ENCODE assay signal across 14 mouse cellular contexts in the genomic region with DNA sequence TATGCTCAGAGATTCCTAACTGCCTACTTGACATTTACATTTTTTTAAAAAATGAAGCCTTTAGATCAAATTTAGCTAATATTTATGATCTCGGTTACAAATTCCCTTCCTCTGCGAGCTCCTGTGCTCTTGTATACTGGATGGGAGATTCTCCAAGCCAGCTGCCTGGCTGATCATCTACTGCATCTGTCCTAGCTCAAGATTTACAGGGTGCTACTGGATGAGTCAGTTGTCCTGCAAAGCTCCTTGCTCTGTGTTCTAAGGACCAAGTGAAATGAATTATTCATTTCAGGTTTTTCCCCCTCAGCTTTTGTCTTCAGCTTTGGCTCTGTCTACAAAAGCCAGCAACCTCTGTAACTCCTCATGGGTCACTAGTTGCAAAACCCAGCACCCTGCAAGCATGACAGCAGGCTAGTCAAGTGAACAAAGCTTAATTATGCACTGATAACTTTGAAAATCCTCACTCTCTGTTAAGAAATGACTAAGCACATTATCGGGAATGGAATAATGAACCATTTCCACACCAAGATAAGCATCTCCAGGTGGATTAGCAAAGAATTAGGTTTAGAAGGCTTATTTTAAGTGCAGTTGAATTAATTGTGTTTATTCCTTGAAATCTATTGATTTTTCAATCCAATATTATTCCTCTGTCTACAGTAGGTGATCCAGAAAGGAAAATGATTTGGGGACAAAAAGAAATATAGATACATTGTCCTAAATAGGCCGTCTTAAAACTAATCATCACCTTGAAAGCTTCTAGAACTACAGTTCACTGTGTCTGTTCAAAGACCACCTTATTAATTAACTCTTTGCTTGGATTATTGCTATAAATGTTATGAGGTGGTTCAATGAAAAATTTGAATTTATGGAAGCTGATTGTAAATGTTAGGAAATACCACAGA.
DNase-seq lines count a peak whose midpoint lies in the region; ATAC-seq and TF ChIP-seq lines count a peak whose summit lies in the region.
"Had no signal": no experiment of that assay in that cellular context is flagged by ENCODE, and none has a peak within 500 bp of the region (broad histone marks: within the 10 kb centered on the region; RNA-seq: fewer than 3 reads in every experiment).

No protein-coding gene starts in this region.

- TF ChIP-seq POLR2A in brain, embryonic 14.5 days (IDR thresholded peaks at IDR 0.05; ENCODE audit: borderline replicate concordance, extremely low read depth, insufficient read depth, insufficient read length, poor library complexity, severe bottlenecking): no peak

- no peak overlapping the region for H3K27ac ChIP-seq in forebrain, embryonic 12.5 days
- no peak overlapping the region for H3K27ac ChIP-seq in forebrain, embryonic 16.5 days (ENCODE audit: low read length)
- H3K27ac ChIP-seq in kidney, embryonic 14.5 days (ENCODE audit: low read depth, low read length): no peak overlapping the region
- H3K27ac ChIP-seq: hindbrain, embryonic 15.5 days; lung, embryonic 15.5 days had no signal

- no peak overlapping the region for H3K4me3 ChIP-seq in forebrain, embryonic 12.5 days (replicated peaks)
- H3K4me3 ChIP-seq in forebrain, embryonic 16.5 days (replicated peaks; ENCODE audit: low read length): no peak overlapping the region
- no peak overlapping the region for H3K4me3 ChIP-seq in kidney, embryonic 14.5 days (ENCODE audit: low read length)
- H3K4me3 ChIP-seq: hindbrain, embryonic 15.5 days; lung, embryonic 15.5 days had no signal

- intact Hi-C loops in left cerebral cortex, postnatal 36 days (cut with DNase I): no loop called here

- no peaks in the 10 kb centered on the region for H3K36me3 ChIP-seq in forebrain, embryonic 12.5 days (replicated peaks)
- no peaks in the 10 kb centered on the region for H3K36me3 ChIP-seq in forebrain, embryonic 16.5 days (ENCODE audit: control insufficient read depth, insufficient read depth)
- H3K36me3 ChIP-seq in kidney, embryonic 14.5 days (ENCODE audit: control insufficient read depth, insufficient read depth, low read length): no peaks in the 10 kb centered on the region
- H3K36me3 ChIP-seq: hindbrain, embryonic 15.5 days; lung, embryonic 15.5 days had no signal

- peak; percentile 74 for DNase-seq in Muller cell, postnatal 12 days (ENCODE audit: inconsistent ontology term)
- peak; percentile 60 for DNase-seq in brain, embryonic 14.5 days (ENCODE audit: low read depth)
- peak; percentile 32 for DNase-seq in mesoderm, embryonic 11.5 days (ENCODE audit: low read depth, low spot score)
- DNase-seq in left cerebral cortex, postnatal 36 days (ENCODE audit: low spot score in 2 of 2): no peak
- DNase-seq: B cell, adult 2 months; cerebellum, postnatal 14 days; kidney, adult 2 months; kidney, postnatal 4 days; right cerebral cortex, postnatal 14 days had no signal

- no peak for TF ChIP-seq CTCF in brain, embryonic 14.5 days (IDR thresholded peaks at IDR 0.05; ENCODE audit: borderline replicate concordance, extremely low read depth, insufficient read depth, insufficient read length)

- peaks cover 5% of the 10 kb centered on the region for H3K4me1 ChIP-seq in forebrain, embryonic 12.5 days
- peaks cover 2% of the 10 kb centered on the region; the same call in 1 of the 2 replicates for H3K4me1 ChIP-seq in forebrain, embryonic 16.5 days (replicated peaks; ENCODE audit: control insufficient read depth, insufficient read depth, low read length)
- H3K4me1 ChIP-seq in kidney, embryonic 14.5 days (ENCODE audit: control insufficient read depth, insufficient read depth, low read length): no peaks in the 10 kb centered on the region
- H3K4me1 ChIP-seq: lung, embryonic 15.5 days had no signal

- 32% methylated on average over 4 of the region's 4 CpGs for WGBS in forebrain, embryonic 12.5 days
- 42% methylated on average over 4 of the region's 4 CpGs for WGBS in forebrain, embryonic 16.5 days
- WGBS in kidney, embryonic 14.5 days: 67% methylated on average over 4 of the region's 4 CpGs

- no peaks in the 10 kb centered on the region for H3K27me3 ChIP-seq in forebrain, embryonic 12.5 days
- no peaks in the 10 kb centered on the region for H3K27me3 ChIP-seq in forebrain, embryonic 16.5 days (replicated peaks; ENCODE audit: control insufficient read depth, insufficient read depth, low read length)
- H3K27me3 ChIP-seq in kidney, embryonic 14.5 days (ENCODE audit: control insufficient read depth, insufficient read depth, low read length): no peaks in the 10 kb centered on the region
- H3K27me3 ChIP-seq: hindbrain, embryonic 15.5 days; lung, embryonic 15.5 days had no signal

- no peaks in the 10 kb centered on the region for H3K9me3 ChIP-seq in forebrain, embryonic 12.5 days
- no peaks in the 10 kb centered on the region for H3K9me3 ChIP-seq in forebrain, embryonic 16.5 days (ENCODE audit: control insufficient read depth, low read length)
- H3K9me3 ChIP-seq in kidney, embryonic 14.5 days (ENCODE audit: control insufficient read depth, low read length): no peaks in the 10 kb centered on the region
- H3K9me3 ChIP-seq: hindbrain, embryonic 15.5 days; lung, embryonic 15.5 days had no signal

- no peak overlapping the region for H3K4me2 ChIP-seq in forebrain, embryonic 12.5 days
- H3K4me2 ChIP-seq in forebrain, embryonic 16.5 days (ENCODE audit: low read length): no peak overlapping the region
- H3K4me2 ChIP-seq in kidney, embryonic 14.5 days (replicated peaks; ENCODE audit: low read depth, low read length): no peak overlapping the region
- H3K4me2 ChIP-seq: hindbrain, embryonic 15.5 days; lung, embryonic 15.5 days had no signal

- no peak overlapping the region for H3K9ac ChIP-seq in forebrain, embryonic 12.5 days
- H3K9ac ChIP-seq in forebrain, embryonic 16.5 days (replicated peaks; ENCODE audit: low read depth, low read length): no peak overlapping the region
- H3K9ac ChIP-seq in kidney, embryonic 14.5 days (ENCODE audit: low read depth, low read length): no peak overlapping the region
- H3K9ac ChIP-seq: hindbrain, embryonic 15.5 days; lung, embryonic 15.5 days had no signal

- ATAC-seq in forebrain, embryonic 12.5 days (ENCODE audit: low FRiP score): peak; percentile 61
- ATAC-seq in forebrain, embryonic 16.5 days: no peak
- no peak for ATAC-seq in kidney, embryonic 14.5 days (ENCODE audit: low FRiP score, low TSS enrichment)

Comparison
In these comparisons a context has a peak if more than half of its experiments do, and no peak if none do; other contexts are left out.
1. DNase-seq: peak in Muller cell, postnatal 12 days (single experiment), brain, embryonic 14.5 days (single experiment) and mesoderm, embryonic 11.5 days (single experiment); none in left cerebral cortex, postnatal 36 days (0 of 2).